Mouse (Mus musculus) neutrophil, adult 83 days (primary cell): ENCODE measurements around the gene Polr2l. TPM values are rescaled to one million over a fixed set of nuclear protein-coding genes. Genes with fewer than 3 reads are reported as not detected.

ENCODE experiments used
- total RNA-seq, 2 experiments: library from RNA; stranded (reverse); gene quantifications; one replicate each; pipeline ENCODE4 v1.2.4; 2023

Polr2l gene
- total RNA-seq, result 10 to 100 TPM; 12.5 to 14.0 TPM

GRCm38 (mm10) chr7:141475011-141475804 is at the start of gene Polr2l, which contains the start of gene Tspan4:
TSS of gene Polr2l (minus strand) at chr7:141475132.
TSS of gene Tspan4 (plus strand) at chr7:141475240.

DNA sequence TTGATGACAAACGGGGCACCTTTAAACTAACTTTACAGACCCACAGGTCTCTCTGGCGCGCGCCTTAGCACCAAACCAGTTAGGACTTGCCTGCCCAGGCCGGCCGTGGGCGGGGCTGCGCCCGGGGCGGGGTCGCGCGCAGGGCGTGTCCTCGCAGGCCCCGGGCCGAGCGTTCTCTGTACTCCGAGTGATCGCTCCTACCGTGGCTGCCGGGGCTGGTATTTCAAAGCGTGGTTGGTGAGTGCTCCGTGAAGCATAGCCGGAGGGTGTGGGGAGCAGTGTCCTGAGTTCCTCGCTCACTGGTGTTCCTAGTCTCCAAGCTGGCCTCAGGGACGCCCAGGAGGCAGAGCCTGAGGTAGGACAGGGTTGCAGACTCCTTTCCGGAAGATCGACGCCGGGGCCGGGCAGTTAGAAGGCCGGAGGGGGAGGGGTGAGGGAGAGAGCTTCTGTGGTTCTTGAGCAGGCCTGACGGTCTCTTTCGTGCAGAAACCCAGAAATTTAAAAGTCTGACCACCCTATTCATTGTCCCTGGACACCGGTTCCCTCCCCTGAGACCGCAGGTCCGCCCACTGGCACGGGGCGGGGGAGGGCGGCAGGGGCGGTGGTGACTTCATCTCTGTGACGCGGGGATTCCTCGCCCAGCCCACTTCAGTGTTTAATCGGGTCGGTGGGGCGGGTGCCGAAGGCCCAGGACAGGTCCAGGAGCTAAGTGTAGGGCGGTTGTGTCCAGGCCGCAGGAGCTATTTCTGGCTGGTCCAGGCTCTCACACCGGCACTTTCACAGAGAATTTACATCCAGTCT is 7.5 kb downstream of the Polr2l start, which contains the start of gene Cd151:
Gene Cd151, plus strand, starts transcription at position 163 of the 801 bp plus-strand sequence.

DNA sequence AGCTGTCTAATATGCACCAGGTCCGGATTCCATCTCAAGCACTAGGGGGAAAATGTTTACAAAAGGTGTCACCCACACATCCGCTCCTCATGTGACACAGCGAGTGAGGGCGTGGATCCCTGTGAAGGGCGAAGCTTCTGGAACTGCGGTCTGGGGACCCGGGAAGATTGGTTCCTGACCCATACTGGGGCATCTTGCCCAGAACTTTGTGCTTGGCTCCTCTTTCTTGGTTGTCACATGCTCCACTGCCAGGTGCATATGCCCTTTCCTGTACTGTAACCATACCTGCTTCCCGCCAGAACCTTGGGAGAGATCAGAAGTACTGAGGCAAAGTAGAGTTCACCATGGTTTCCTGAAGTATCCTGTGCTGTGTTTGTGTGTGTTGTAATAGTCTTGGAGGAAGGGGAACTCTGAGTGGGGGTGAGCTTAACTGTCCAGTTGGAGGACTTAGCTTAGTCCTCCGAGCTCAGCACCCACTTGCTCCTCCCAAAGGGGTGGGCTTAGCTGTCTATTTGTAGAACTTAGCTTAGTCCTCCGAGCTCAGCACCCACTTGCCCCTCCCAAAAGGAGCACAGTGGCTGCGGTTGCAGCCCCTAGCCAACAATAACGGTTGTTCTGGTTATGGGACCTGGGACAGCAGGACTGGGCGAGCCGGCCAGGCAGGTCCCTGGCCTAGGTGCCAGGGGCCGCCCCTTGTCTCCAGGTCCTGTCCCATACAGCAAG is 14.4 kb downstream of the Polr2l start, which contains the start of gene Cracr2b:
Gene Cracr2b, plus strand, starts transcription at position 704 of the 723 bp plus-strand sequence.

DNA sequence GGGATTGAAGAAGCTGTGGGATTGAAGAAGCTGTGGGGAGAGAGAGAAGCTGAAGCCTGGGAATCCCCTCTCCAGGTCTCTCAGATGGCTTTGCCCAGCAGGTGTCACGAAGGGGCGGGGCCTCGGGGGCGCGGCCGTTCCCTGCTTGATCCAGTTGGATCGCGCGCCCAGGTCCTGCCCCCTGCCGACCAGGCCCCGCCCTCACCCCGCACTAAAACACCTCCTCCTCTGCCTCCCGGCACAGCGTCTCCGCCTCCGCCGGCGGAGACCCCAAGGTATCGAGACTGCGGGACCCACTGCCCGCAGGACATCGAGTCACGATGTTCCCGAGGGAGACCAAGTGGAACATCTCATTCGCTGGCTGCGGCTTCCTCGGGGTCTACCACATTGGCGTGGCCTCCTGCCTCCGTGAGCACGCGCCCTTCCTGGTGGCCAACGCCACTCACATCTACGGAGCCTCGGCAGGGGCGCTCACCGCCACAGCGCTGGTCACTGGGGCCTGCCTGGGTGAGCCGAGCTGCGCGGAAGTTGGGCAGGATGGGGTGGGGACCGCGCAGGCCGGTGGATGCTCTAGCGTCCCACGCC is 19.9 kb downstream of the Polr2l start, which contains the start of gene Pnpla2:
Gene Pnpla2, plus strand, starts transcription at position 232 of the 585 bp plus-strand sequence.

DNA sequence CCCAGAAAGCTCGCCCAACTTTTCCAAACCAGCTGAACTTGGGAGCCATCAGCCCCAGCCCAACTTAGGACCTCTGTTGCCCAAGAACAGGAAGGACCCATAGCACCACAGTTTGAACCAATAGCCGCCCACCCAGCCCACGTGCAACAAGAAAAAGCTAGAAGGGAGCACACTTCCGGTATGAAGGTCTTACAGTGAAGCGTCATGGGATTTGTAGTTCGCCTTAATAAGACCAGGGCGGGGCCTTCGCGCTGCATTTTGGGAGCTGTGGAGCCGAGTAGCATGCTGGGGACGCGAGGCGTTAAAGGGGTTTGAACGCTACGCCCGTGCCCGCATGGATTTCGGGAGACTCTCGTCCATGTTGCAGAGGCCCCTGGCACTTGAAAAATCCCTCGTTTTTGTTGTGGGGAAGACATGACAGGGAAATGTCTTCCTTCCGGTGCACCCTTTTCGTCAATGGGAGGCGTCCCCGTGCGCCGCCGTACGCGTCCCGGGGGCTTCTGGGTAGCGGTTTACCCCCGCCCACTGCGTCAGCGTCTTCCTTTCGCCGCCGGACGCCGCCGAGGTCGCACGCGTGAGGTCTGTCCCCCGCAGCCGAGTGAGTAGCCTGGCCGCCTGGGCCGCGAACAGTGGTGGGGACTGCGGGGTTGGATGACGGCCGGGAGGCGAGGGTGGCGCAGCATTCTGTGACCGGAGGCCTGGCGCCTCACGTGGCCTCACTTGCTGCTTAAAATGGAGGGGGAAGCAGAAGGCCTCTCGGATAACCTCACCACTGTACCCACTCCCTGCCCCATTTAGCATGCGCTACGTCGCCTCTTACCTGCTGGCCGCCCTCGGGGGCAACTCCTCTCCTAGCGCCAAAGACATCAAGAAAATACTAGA is 27.6 kb downstream of the Polr2l start, which contains the start of gene Rplp2:
Gene Rplp2, plus strand, starts transcription at position 261 of the 882 bp plus-strand sequence.

GRCm38 (mm10) chr7:141443828-141444237 is 31.1 kb downstream of the Polr2l start, which contains the start of gene Pidd1:
TSS of gene Pidd1 (minus strand) at chr7:141444025.

GRCm38 (mm10) chr7:141437178-141438120 is 37.5 kb downstream of the Polr2l start, which contains the start of gene Slc25a22:
TSS of gene Slc25a22 (minus strand) at chr7:141437892.

DNA sequence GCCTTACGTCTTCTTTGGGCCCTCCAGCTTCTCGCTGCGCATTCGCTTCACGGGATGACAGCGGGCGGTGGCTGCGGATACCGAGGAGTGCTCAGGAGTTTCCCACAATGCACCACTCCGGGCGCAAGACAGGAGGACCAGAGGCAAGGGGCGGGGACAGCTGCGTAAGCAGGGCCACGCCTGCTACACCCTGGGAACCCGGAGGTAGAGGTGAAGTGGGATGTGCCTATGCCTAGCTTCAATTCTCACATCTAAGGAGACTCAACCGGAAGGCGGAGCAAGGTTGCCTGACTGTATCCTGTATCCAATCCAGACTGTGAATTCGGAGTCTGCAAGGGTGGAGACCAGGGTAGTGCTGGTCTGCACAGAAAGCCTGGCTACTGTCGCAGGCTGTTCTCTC is 45.6 kb downstream of the Polr2l start, which contains the start of gene Cend1:
Gene Cend1, minus strand, starts transcription at position 182 of the 400 bp plus-strand sequence.

Other genes with a start within 250 kb of the Polr2l start
- 10 to 100 TPM; 70.9 to 73.3 TPM for gene Phrf1, start 246.3 kb downstream of the Polr2l start, total RNA-seq
- 10 to 100 TPM; 36.2 to 42.0 TPM for gene Irf7, start 208.7 kb downstream of the Polr2l start, total RNA-seq
- gene Cdhr5, start 198.3 kb downstream of the Polr2l start, total RNA-seq, result not detected
- gene Sct, start 196.0 kb downstream of the Polr2l start, total RNA-seq, result not detected
- not detected for gene Drd4, start 183.1 kb downstream of the Polr2l start, total RNA-seq
- gene Deaf1, start 147.4 kb downstream of the Polr2l start, total RNA-seq, result 10 to 100 TPM; 24.3 to 35.7 TPM
- 10 to 100 TPM in 1 of 2 experiments, 1 to 10 TPM in 1; 8.5 to 11.1 TPM for gene Tmem80, start 147.4 kb downstream of the Polr2l start, total RNA-seq
- under 1 TPM; 0.26 to 0.60 TPM for gene Eps8l2, start 136.3 kb downstream of the Polr2l start, total RNA-seq
- 100 to 1,000 TPM; 644 to 676 TPM for gene Taldo1, start 82.9 kb downstream of the Polr2l start, total RNA-seq
- gene Gatd1, start 61.0 kb downstream of the Polr2l start, total RNA-seq, result 10 to 100 TPM; 20.7 to 21.1 TPM
- gene Cend1, start 45.6 kb downstream of the Polr2l start, total RNA-seq, result not detected
- gene Slc25a22, start 37.2 kb downstream of the Polr2l start, total RNA-seq, result 10 to 100 TPM; 13.1 to 17.9 TPM
- 10 to 100 TPM; 14.4 to 16.1 TPM for gene Pidd1, start 31.1 kb downstream of the Polr2l start, total RNA-seq
- gene Rplp2, start 27.8 kb downstream of the Polr2l start, total RNA-seq, result 100 to 1,000 TPM; 767 to 918 TPM
- gene Pnpla2, start 19.9 kb downstream of the Polr2l start, total RNA-seq, result 10 to 100 TPM; 73.0 to 87.7 TPM
- 1 to 10 TPM; 3.7 to 8.1 TPM for gene Cracr2b, start 14.0 kb downstream of the Polr2l start, total RNA-seq
- gene Cd151, start 7.7 kb downstream of the Polr2l start, total RNA-seq, result 10 to 100 TPM; 11.9 to 15.1 TPM
- 1 to 10 TPM; 3.2 TPM for gene Tspan4, start 108 bp upstream of the Polr2l start, total RNA-seq
- gene Chid1, start 64.7 kb upstream of the Polr2l start, total RNA-seq, result 10 to 100 TPM; 20.7 to 21.3 TPM
- 10 to 100 TPM; 95.5 to 97.7 TPM for gene Ap2a2, start 87.0 kb upstream of the Polr2l start, total RNA-seq
- gene Muc6, start 180.2 kb upstream of the Polr2l start, total RNA-seq, result under 1 TPM; 0.38 to 0.42 TPM
- gene Muc2, start 215.2 kb upstream of the Polr2l start, total RNA-seq, result under 1 TPM; 0.13 to 0.46 TPM